Mouse (Mus musculus) G1E (cell line): ENCODE results near the gene Ddx49.

Experiments used
- CTCF ChIP-seq: IDR thresholded peaks from 2 replicates; pipeline ENCODE4 v1.5.1; 2012; ENCODE audit warnings: low read depth, low read length, inconsistent platforms, mixed read lengths
- GATA1 ChIP-seq: IDR thresholded peaks from 2 replicates; pipeline ENCODE4 v1.6.1; 2012; ENCODE audit warnings: borderline replicate concordance, low read length, inconsistent platforms, mixed read lengths
- GATA2 ChIP-seq: IDR thresholded peaks from 2 replicates; pipeline ENCODE4 v1.6.1; 2012; ENCODE audit warnings: low read depth, low read length, inconsistent platforms, borderline replicate concordance
- POLR2AphosphoS5 ChIP-seq: IDR thresholded peaks from 2 replicates; pipeline ENCODE4 v1.6.1; 2012; ENCODE audit warnings: low read depth, low read length, inconsistent platforms; ENCODE audit not compliant: insufficient replicate concordance
- TAL1 ChIP-seq: conservative IDR thresholded peaks from 2 replicates; pipeline ENCODE4 v1.6.1; 2012; ENCODE audit warnings: low read depth, low read length, inconsistent platforms, mixed read lengths

GRCm38 (mm10) chr8:70343696-70344095, 41.4 kb upstream of the Ddx49 start:
- TF ChIP-seq TAL1 (no peak), GATA1 (no peak), CTCF (no peak), POLR2AphosphoS5 (no peak), GATA2 (no peak)
